Mouse (Mus musculus) adrenal gland, postnatal 25 days (tissue): ENCODE measurements around the gene Areg. TPM values are rescaled to one million over a fixed set of nuclear protein-coding genes. Genes with fewer than 3 reads are reported as not detected.

ENCODE experiments used
- DNase-seq: peaks from one replicate; pipeline ENCODE4 v3.0.0; 2021; ENCODE audit warnings: mixed read lengths
- long read RNA-seq: library from polyadenylated mRNA; stranded (forward); transcript quantifications from one replicate; pipeline ENCODE4 v2.0.0, GENCODE M21; 2021
- total RNA-seq: library from RNA; stranded (reverse); gene quantifications from 2 replicates; pipeline ENCODE4 v1.2.3, GENCODE M21; 2021

Gene Areg
- total RNA-seq = not detected in 2 replicates
- long read RNA-seq = 0 reads

GRCm38 (mm10) chr5:91139446-91139873 is at the start of gene Areg:
Areg (plus strand) TSS chr5:91139599.
- DNase-seq = peak; percentile 49

- DNase-seq = no peak
Observed at GRCm38 (mm10) chr5:91090301-91090700, 49.1 kb upstream of the Areg start.

GRCm38 (mm10) chr5:91097911-91098614 is 41.3 kb upstream of the Areg start:
- DNase-seq = no peak

GRCm38 (mm10) chr5:91101742-91102141 is 37.7 kb upstream of the Areg start:
- DNase-seq = no peak

GRCm38 (mm10) chr5:91103943-91104665 is 35.3 kb upstream of the Areg start:
- DNase-seq = no peak

GRCm38 (mm10) chr5:91106248-91106647 is 33.2 kb upstream of the Areg start:
- no peak for DNase-seq

- DNase-seq = no peak
Observed at GRCm38 (mm10) chr5:91110023-91110670, 29.3 kb upstream of the Areg start.

- no peak for DNase-seq
Observed at GRCm38 (mm10) chr5:91111019-91111418, 28.4 kb upstream of the Areg start.

GRCm38 (mm10) chr5:91113967-91114366 is 25.4 kb upstream of the Areg start:
- no peak for DNase-seq

GRCm38 (mm10) chr5:91114574-91114973 is 24.8 kb upstream of the Areg start:
- peak; percentile 9 for DNase-seq

- DNase-seq = no peak
Observed at GRCm38 (mm10) chr5:91118618-91119017, 20.8 kb upstream of the Areg start.

- DNase-seq = no peak
Observed at GRCm38 (mm10) chr5:91123404-91123803, 16.0 kb upstream of the Areg start.

- DNase-seq = no peak
Observed at GRCm38 (mm10) chr5:91124140-91124539, 15.3 kb upstream of the Areg start.

- no peak for DNase-seq
Observed at GRCm38 (mm10) chr5:91126623-91127022, 12.8 kb upstream of the Areg start.

- no peak for DNase-seq
Observed at GRCm38 (mm10) chr5:91134961-91135360, 4.4 kb upstream of the Areg start.

- DNase-seq = no peak
Observed at GRCm38 (mm10) chr5:91138970-91139369, 429 bp upstream of the Areg start.

GRCm38 (mm10) chr5:91140896-91141448 is 1.6 kb downstream of the Areg start:
- no peak for DNase-seq

- no peak for DNase-seq
Observed at GRCm38 (mm10) chr5:91144971-91145370, 5.6 kb downstream of the Areg start.

GRCm38 (mm10) chr5:91147001-91147400 is 7.6 kb downstream of the Areg start:
- DNase-seq = no peak

GRCm38 (mm10) chr5:91148054-91148453 is 8.7 kb downstream of the Areg start:
- DNase-seq = no peak

GRCm38 (mm10) chr5:91156677-91157076 is 17.3 kb downstream of the Areg start:
- DNase-seq = no peak

GRCm38 (mm10) chr5:91157169-91157568 is 17.8 kb downstream of the Areg start:
- no peak for DNase-seq

- no peak for DNase-seq
Observed at GRCm38 (mm10) chr5:91162787-91163186, 23.4 kb downstream of the Areg start.
